Mouse (Mus musculus): ENCODE measurements around the gene Osgin1. TPM values are rescaled to one million over a fixed set of nuclear protein-coding genes. Genes with fewer than 3 reads are reported as not detected.

Osgin1 gene
- polyA plus RNA-seq, 2 experiments = 17.0 to 18.8 TPM

DNA sequence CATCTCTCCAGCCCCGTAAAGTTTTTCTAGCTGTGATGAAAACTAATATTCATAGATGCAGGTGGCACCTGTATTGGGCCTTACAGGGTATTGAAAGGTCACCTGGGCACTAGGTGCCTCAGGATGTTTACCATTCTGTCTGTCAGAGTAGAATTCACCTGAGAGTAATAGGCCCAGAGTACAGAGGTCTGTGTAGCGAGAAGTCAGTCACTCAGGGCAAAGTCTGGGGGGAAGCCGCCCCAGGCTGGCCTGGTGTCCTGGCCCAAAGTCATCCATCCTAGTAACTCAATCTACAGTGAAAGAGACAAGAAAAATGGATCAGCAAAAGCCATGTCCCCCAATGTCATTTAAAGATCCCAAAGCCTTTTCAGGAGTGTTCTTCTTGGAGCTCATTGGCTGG is 33.0 kb upstream of the Osgin1 start:
- no peak for ATAC-seq (ENCODE audit: insufficient read depth)
- H3K9ac ChIP-seq (replicated peaks) = no peak overlapping the region
- H3K4me1 ChIP-seq (replicated peaks; ENCODE audit: control insufficient read depth in 2 of 2, insufficient read depth in 2 of 2, low read length in 1 of 2) = no peaks in the 10 kb centered on the region; a peak in 2 of 4 replicates
- H3K4me2 ChIP-seq (ENCODE audit: low read depth) = no peak overlapping the region
- TF ChIP-seq EP300 (IDR thresholded peaks at IDR 0.05; ENCODE audit: low read depth) (no peak), CTCF (IDR thresholded peaks at IDR 0.05; ENCODE audit: low read depth) (no peak)
- H3K9me3 ChIP-seq (ENCODE audit: control insufficient read depth, low read length) = no peaks in the 10 kb centered on the region
- 61% methylated on average over 3 of the region's 3 CpGs for WGBS (ENCODE audit: insufficient replicate concordance)
- no peak overlapping the region for H3K4me3 ChIP-seq (ENCODE audit: insufficient read depth in 1 of 2, low read depth in 2 of 2, low read length in 2 of 2)
- no peaks in the 10 kb centered on the region for H3K36me3 ChIP-seq (replicated peaks; ENCODE audit: control insufficient read depth, insufficient read depth, low read depth)
- no peaks in the 10 kb centered on the region for H3K27me3 ChIP-seq (ENCODE audit: control insufficient read depth, insufficient read depth, low read length)
- no peak overlapping the region for H3K27ac ChIP-seq
- no peak for DNase-seq (ENCODE audit: low read depth in 3 of 3, low spot score in 3 of 3)

DNA sequence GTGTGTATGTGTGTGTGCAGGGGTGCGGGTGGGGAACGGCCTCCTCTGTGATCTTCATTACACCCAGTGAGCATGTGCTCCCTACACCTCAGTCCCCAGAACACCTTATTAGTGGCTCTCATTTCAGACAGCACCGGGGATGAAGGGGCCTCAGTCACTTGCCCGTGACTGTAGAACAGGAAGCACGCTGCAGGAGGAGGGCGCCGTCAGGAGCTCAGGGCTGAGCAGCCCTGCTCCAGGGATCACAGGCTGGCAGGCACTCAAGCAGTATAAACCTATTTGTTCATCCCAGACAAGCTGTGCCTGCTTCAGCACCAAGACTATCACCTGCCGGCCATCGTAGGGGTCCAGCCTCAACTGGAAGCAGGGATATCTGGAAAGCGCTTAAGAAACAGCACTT is 30.0 kb upstream of the Osgin1 start:
- 59% methylated on average over 10 of the region's 10 CpGs for WGBS (ENCODE audit: insufficient replicate concordance)

DNA sequence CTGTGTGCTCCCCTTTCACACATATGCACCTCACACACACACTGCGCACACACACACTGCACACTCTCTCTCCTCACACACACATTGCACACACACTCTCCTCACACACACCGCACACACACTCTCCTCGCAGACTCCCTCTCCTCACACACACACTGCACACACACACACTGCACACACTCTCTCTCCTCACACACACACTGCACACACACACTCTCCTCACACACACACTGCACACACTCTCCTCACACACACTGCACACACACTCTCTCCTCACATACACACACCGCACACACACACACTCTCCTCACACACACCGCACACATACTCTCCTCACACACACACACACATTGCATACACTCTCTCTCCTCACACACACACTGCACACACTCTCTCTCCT is 29.3 kb upstream of the Osgin1 start:
- Histone ChIP-seq H3K27ac (no peak overlapping the region), H3K4me1 (replicated peaks; ENCODE audit: control insufficient read depth in 2 of 2, insufficient read depth in 2 of 2, low read length in 1 of 2) (no peaks in the 10 kb centered on the region), H3K9ac (replicated peaks) (no peak overlapping the region), H3K9me3 (ENCODE audit: control insufficient read depth, low read length) (no peaks in the 10 kb centered on the region), H3K4me2 (ENCODE audit: low read depth) (no peak overlapping the region), H3K36me3 (replicated peaks; ENCODE audit: control insufficient read depth, insufficient read depth, low read depth) (no peaks in the 10 kb centered on the region), H3K27me3 (ENCODE audit: control insufficient read depth, insufficient read depth, low read length) (no peaks in the 10 kb centered on the region), H3K4me3 (ENCODE audit: insufficient read depth in 1 of 2, low read depth in 2 of 2, low read length in 2 of 2) (no peak overlapping the region)
- 82% methylated on average over 5 of the region's 5 CpGs for WGBS (ENCODE audit: insufficient replicate concordance)
- ATAC-seq (ENCODE audit: insufficient read depth) = no peak
- DNase-seq (ENCODE audit: low read depth in 3 of 3, low spot score in 3 of 3) = no peak
- TF ChIP-seq CTCF (IDR thresholded peaks at IDR 0.05; ENCODE audit: low read depth) (no peak), EP300 (IDR thresholded peaks at IDR 0.05; ENCODE audit: low read depth) (no peak)

More for the DNA sequence above, 30.0 kb upstream of the Osgin1 start:
- Histone ChIP-seq H3K27me3 (ENCODE audit: control insufficient read depth, insufficient read depth, low read length) (no peaks in the 10 kb centered on the region), H3K27ac (no peak overlapping the region), H3K9ac (replicated peaks) (no peak overlapping the region), H3K4me1 (replicated peaks; ENCODE audit: control insufficient read depth in 2 of 2, insufficient read depth in 2 of 2, low read length in 1 of 2) (no peaks in the 10 kb centered on the region), H3K4me3 (ENCODE audit: insufficient read depth in 1 of 2, low read depth in 2 of 2, low read length in 2 of 2) (no peak overlapping the region), H3K36me3 (replicated peaks; ENCODE audit: control insufficient read depth, insufficient read depth, low read depth) (no peaks in the 10 kb centered on the region), H3K4me2 (ENCODE audit: low read depth) (no peak overlapping the region), H3K9me3 (ENCODE audit: control insufficient read depth, low read length) (no peaks in the 10 kb centered on the region)
- DNase-seq (ENCODE audit: low read depth in 3 of 3, low spot score in 3 of 3) (no peak), ATAC-seq (ENCODE audit: insufficient read depth) (no peak)
- no peak for TF ChIP-seq CTCF (IDR thresholded peaks at IDR 0.05; ENCODE audit: low read depth)
- TF ChIP-seq EP300 (IDR thresholded peaks at IDR 0.05; ENCODE audit: low read depth) = no peak

DNA sequence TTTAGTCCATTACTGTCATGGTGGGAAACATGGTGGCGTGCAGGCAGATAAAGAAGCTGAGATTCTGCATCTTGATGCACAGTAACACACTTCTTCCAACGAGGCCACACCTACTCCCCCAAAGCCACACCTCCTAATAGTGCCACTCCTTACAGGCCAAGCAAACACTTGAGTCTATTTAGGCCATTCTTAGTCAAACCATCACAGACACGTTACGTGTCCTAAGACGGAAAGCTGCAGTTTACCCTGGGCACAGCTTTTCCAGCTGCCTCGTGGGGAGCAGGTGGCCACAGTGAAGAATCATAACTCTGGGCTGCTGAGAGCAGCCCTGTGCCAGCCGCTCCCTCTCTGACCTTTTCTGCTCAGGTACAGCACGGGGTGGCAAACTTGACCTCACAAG is 25.6 kb upstream of the Osgin1 start:
- 73% methylated on average over 8 of the region's 8 CpGs for WGBS (ENCODE audit: insufficient replicate concordance)
- Histone ChIP-seq H3K9ac (replicated peaks) (no peak overlapping the region), H3K36me3 (replicated peaks; ENCODE audit: control insufficient read depth, insufficient read depth, low read depth) (no peaks in the 10 kb centered on the region), H3K27ac (no peak overlapping the region), H3K4me3 (ENCODE audit: insufficient read depth in 1 of 2, low read depth in 2 of 2, low read length in 2 of 2) (no peak overlapping the region), H3K9me3 (ENCODE audit: control insufficient read depth, low read length) (no peaks in the 10 kb centered on the region), H3K4me2 (ENCODE audit: low read depth) (no peak overlapping the region), H3K4me1 (replicated peaks; ENCODE audit: control insufficient read depth in 2 of 2, insufficient read depth in 2 of 2, low read length in 1 of 2) (no peaks in the 10 kb centered on the region), H3K27me3 (ENCODE audit: control insufficient read depth, insufficient read depth, low read length) (no peaks in the 10 kb centered on the region)
- no peak for ATAC-seq (ENCODE audit: insufficient read depth)
- TF ChIP-seq EP300 (IDR thresholded peaks at IDR 0.05; ENCODE audit: low read depth) (no peak), CTCF (IDR thresholded peaks at IDR 0.05; ENCODE audit: low read depth) (no peak)
- no peak for DNase-seq (ENCODE audit: low read depth in 3 of 3, low spot score in 3 of 3)

DNA sequence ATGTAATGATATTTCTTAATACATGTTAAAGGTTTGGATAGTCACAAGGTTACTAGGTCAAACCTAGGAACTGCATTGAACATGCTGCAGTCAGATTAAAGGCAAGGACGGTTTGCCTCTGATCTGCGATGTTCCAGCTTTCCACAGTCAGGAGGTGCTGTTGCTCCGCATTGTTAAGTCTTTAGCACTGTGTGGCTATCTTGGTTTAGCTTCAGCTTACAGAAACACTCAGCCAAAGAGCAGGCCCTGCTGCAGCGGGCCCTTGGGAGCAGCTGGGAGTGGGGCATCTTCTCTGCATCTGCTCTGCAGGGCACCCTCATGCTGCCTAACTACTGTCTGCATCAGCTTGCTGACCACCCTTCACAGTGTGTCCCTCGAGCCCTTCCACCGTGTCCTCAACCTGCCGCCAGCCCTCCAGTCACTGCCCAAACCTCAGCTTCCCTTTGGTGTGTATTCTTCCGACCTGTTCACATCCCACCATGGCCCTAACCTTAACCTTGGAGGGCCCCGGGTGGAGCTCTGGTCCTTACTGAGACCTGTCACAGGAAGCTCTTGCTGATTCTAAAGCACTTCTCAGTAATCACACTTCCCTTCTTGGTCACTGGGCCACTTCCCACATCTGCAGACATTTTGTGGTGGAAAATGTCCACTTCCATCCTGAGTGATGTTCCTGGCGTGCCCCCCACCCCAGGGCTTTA is 21.7 kb upstream of the Osgin1 start:
- no peaks in the 10 kb centered on the region for H3K9me3 ChIP-seq (ENCODE audit: control insufficient read depth, low read length)
- H3K27me3 ChIP-seq (ENCODE audit: control insufficient read depth, insufficient read depth, low read length) = no peaks in the 10 kb centered on the region
- no peak overlapping the region for H3K9ac ChIP-seq (replicated peaks)

More for the DNA sequence above, 21.7 kb upstream of the Osgin1 start:
- Histone ChIP-seq H3K4me3 (ENCODE audit: insufficient read depth in 1 of 2, low read depth in 2 of 2, low read length in 2 of 2) (no peak overlapping the region), H3K27ac (no peak overlapping the region), H3K4me1 (replicated peaks; ENCODE audit: control insufficient read depth in 2 of 2, insufficient read depth in 2 of 2, low read length in 1 of 2) (no peaks in the 10 kb centered on the region), H3K36me3 (replicated peaks; ENCODE audit: control insufficient read depth, insufficient read depth, low read depth) (no peaks in the 10 kb centered on the region), H3K4me2 (ENCODE audit: low read depth) (no peak overlapping the region; the same call in 1 of the 2 replicates)
- WGBS (ENCODE audit: insufficient replicate concordance) = 47% methylated on average over 10 of the region's 10 CpGs
- DNase-seq (ENCODE audit: low read depth in 3 of 3, low spot score in 3 of 3) = no peak
- ATAC-seq (ENCODE audit: insufficient read depth) = no peak
- no peak; the same call in 1 of the 2 replicates for TF ChIP-seq CTCF (IDR thresholded peaks at IDR 0.05; ENCODE audit: low read depth)
- no peak for TF ChIP-seq EP300 (IDR thresholded peaks at IDR 0.05; ENCODE audit: low read depth)

All from liver, embryonic 14.5 days (tissue).